Mouse (Mus musculus): ENCODE data around the gene Rasa4. TPM values are rescaled to one million over a fixed set of nuclear protein-coding genes. Genes with fewer than 3 reads are reported as not detected.

Rasa4 gene
- total RNA-seq, 2 experiments from 2014 or later = 2.2 to 3.2 TPM

Small RNA genes lying within 50 kb of the gene (microRNA-seq; reads per million reads assigned to microRNA genes)
- gene Mir7035 = 0.30 to 0.85 reads per million in 2 experiments

Other genes with a start within 250 kb of the Rasa4 start
- gene Hspb1, start 196.0 kb upstream of the Rasa4 start, total RNA-seq (2021) = 10 to 100 TPM; 19.2 to 28.1 TPM
- 1,000 to 10,000 TPM; 1,259 to 1,347 TPM for gene Ywhag, start 149.3 kb upstream of the Rasa4 start, total RNA-seq (2021)
- 1 to 10 TPM; 1.4 to 1.7 TPM for gene Ssc4d, start 109.4 kb upstream of the Rasa4 start, total RNA-seq (2021)
- gene Zp3, start 103.8 kb upstream of the Rasa4 start, total RNA-seq (2021) = not detected
- gene Dtx2, start 89.1 kb upstream of the Rasa4 start, total RNA-seq (2021) = 1 to 10 TPM; 7.9 to 8.0 TPM
- gene Upk3b, start 45.4 kb upstream of the Rasa4 start, total RNA-seq (2021) = not detected
- gene Upk3bl, start 29.4 kb upstream of the Rasa4 start, total RNA-seq (2021) = not detected
- gene Polr2j, start 32.7 kb downstream of the Rasa4 start, total RNA-seq (2021) = 10 to 100 TPM; 64.0 to 75.6 TPM
- 10 to 100 TPM; 14.5 to 17.3 TPM for gene Lrwd1, start 52.2 kb downstream of the Rasa4 start, total RNA-seq (2021)
- gene Alkbh4, start 52.2 kb downstream of the Rasa4 start, total RNA-seq (2021) = 10 to 100 TPM in 1 of 2 experiments, 1 to 10 TPM in 1; 9.8 to 10.2 TPM
- 100 to 1,000 TPM; 144 to 145 TPM for gene Orai2, start 86.8 kb downstream of the Rasa4 start, total RNA-seq (2021)
- gene Prkrip1, start 115.0 kb downstream of the Rasa4 start, total RNA-seq (2021) = 10 to 100 TPM; 35.2 to 41.4 TPM
- 1 to 10 TPM; 5.0 to 6.6 TPM for gene Sh2b2, start 162.6 kb downstream of the Rasa4 start, total RNA-seq (2021)